Mouse (Mus musculus): Measurements from ENCODE around the gene Tspan9.

Gene Tspan9

GRCm38 (mm10) chr6:128143390-128144020 is at the start of gene Tspan9:
Gene Tspan9 (minus strand): TSS chr6:128143594.
- peak; percentile 52 to 60 for DNase-seq

- DNase-seq = peak in 1 of 2 experiments; percentile 24
Measured at GRCm38 (mm10) chr6:128183521-128183920, 40.1 kb upstream of the Tspan9 start.

GRCm38 (mm10) chr6:128181176-128181575 is 37.8 kb upstream of the Tspan9 start:
- DNase-seq = no peak

- no peak for DNase-seq
Measured at GRCm38 (mm10) chr6:128179651-128180050, 36.3 kb upstream of the Tspan9 start.

- DNase-seq = no peak
Measured at GRCm38 (mm10) chr6:128179247-128179646, 35.9 kb upstream of the Tspan9 start.

GRCm38 (mm10) chr6:128178681-128179080 is 35.3 kb upstream of the Tspan9 start:
- DNase-seq = no peak

- peak; percentile 36 to 39 for DNase-seq
Measured at GRCm38 (mm10) chr6:128168785-128169679, 25.6 kb upstream of the Tspan9 start.

- no peak for DNase-seq
Measured at GRCm38 (mm10) chr6:128165564-128165963, 22.2 kb upstream of the Tspan9 start.

GRCm38 (mm10) chr6:128164632-128165031 is 21.2 kb upstream of the Tspan9 start:
- DNase-seq = no peak

- no peak for DNase-seq
Measured at GRCm38 (mm10) chr6:128159092-128159491, 15.7 kb upstream of the Tspan9 start.

GRCm38 (mm10) chr6:128158031-128158430 is 14.6 kb upstream of the Tspan9 start:
- no peak for DNase-seq

- DNase-seq = no peak
Measured at GRCm38 (mm10) chr6:128156476-128156875, 13.1 kb upstream of the Tspan9 start.

- DNase-seq = no peak
Measured at GRCm38 (mm10) chr6:128155935-128156334, 12.5 kb upstream of the Tspan9 start.

- peak; percentile 82 for DNase-seq
Measured at GRCm38 (mm10) chr6:128145765-128146164, 2.4 kb upstream of the Tspan9 start.

GRCm38 (mm10) chr6:128142369-128143278 is 770 bp downstream of the Tspan9 start:
- DNase-seq = peak in 1 of 2 experiments; percentile 44

- DNase-seq = no peak
Measured at GRCm38 (mm10) chr6:128140724-128141123, 2.7 kb downstream of the Tspan9 start.

GRCm38 (mm10) chr6:128137855-128138254 is 5.5 kb downstream of the Tspan9 start:
- no peak for DNase-seq

GRCm38 (mm10) chr6:128136654-128137053 is 6.7 kb downstream of the Tspan9 start:
- no peak for DNase-seq

- DNase-seq = peak; percentile 34 to 52
Measured at GRCm38 (mm10) chr6:128135459-128135858, 7.9 kb downstream of the Tspan9 start.

GRCm38 (mm10) chr6:128135006-128135405 is 8.4 kb downstream of the Tspan9 start:
- no peak for DNase-seq

- no peak for DNase-seq
Measured at GRCm38 (mm10) chr6:128134196-128134924, 9.0 kb downstream of the Tspan9 start.

- no peak for DNase-seq
Measured at GRCm38 (mm10) chr6:128133679-128134191, 9.7 kb downstream of the Tspan9 start.
